In the genomic region with DNA sequence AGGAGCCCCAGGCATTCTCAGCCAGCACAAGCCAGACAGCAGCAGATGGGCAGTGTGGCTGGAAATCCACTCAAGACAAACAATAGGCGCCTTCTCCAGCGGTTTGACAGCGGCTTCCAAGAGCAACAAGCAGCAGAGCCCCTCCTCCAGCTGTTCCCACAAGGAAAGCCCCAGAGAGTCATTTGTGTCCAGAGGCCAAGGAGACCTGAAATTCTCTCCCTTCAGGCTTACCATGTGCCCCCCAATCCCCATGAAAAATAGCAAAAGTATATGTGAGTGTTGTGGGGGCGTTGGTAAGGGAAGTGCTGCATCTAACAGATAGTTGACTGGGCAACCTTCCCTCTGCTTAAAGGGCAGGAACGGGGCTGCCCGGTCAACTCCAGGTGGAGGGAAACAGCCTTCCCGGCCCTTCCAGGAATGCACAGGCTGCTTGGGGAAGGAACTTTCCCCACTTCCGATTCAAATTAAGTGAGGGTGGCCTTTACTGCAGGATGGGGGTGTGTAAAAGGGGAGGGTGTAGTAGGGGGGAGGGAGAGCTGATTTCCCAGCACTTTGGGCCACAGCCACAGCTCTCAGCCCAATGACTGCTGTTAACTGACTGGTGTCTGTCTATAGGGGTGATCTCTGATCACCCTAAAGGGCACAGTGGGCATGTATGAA, we compare ENCODE assay signal across 9 mouse cellular contexts. TPM values are rescaled to one million over a fixed set of nuclear protein-coding genes. Genes with fewer than 3 reads are reported as not detected.
DNase-seq lines count a peak whose midpoint lies in the region; ATAC-seq and TF ChIP-seq lines count a peak whose summit lies in the region.
"Had no signal": no experiment of that assay in that cellular context is flagged by ENCODE, and none has a peak within 500 bp of the region (broad histone marks: within the 10 kb centered on the region; RNA-seq: fewer than 3 reads in every experiment).

No protein-coding gene starts in this region.

- no peaks in the 10 kb centered on the region for H3K36me3 ChIP-seq in limb, embryonic 11.5 days (ENCODE audit: control insufficient read depth, insufficient read depth, low read length)
- H3K36me3 ChIP-seq: liver, embryonic 13.5 days had no signal

- H3K4me2 ChIP-seq in limb, embryonic 11.5 days (ENCODE audit: low read depth, severe bottlenecking) = peak overlapping the region; percentile 35

- 2% methylated on average over 8 of the region's 8 CpGs for WGBS in limb, embryonic 11.5 days
- WGBS in olfactory bulb, adult 2 months = 46% methylated on average over 8 of the region's 8 CpGs

- no peaks in the 10 kb centered on the region for H3K9me3 ChIP-seq in limb, embryonic 11.5 days (ENCODE audit: control insufficient read depth, low read length)
- H3K9me3 ChIP-seq: liver, embryonic 13.5 days had no signal

- H3K4me3 ChIP-seq in limb, embryonic 11.5 days (ENCODE audit: low read depth, low read length) = no peak overlapping the region
- H3K4me3 ChIP-seq in olfactory bulb, adult 2 months (ENCODE audit: insufficient read depth, low read depth, low read length) = peak overlapping the region; percentile 93; the same call in 1 of the 2 replicates

- peak; percentile 10 for DNase-seq in ovary, postnatal 36 days (ENCODE audit: low spot score)
- DNase-seq in ovary, adult 18-20 months (ENCODE audit: low spot score) = no peak
- DNase-seq in heart, adult 9 months (ENCODE audit: low spot score in 2 of 2) = peak; percentile 78 to 83
- DNase-seq in limb, embryonic 11.5 days (ENCODE audit: low spot score) = peak; percentile 60
- DNase-seq in cerebellum, adult 9-10 months = no peak
- DNase-seq in natural killer cell, adult 2 months (ENCODE audit: low spot score in 2 of 2) = no peak
- DNase-seq in layer of hippocampus, postnatal 25 days (ENCODE audit: extremely low spot score in 1 of 2, low spot score in 1 of 2) = no peak
- DNase-seq: liver, embryonic 13.5 days had no signal

- no peak for TF ChIP-seq CTCF in olfactory bulb, adult 2 months (IDR thresholded peaks at IDR 0.05; ENCODE audit: insufficient read depth, low read depth, low read length)

- H3K27ac ChIP-seq in limb, embryonic 11.5 days (replicated peaks; ENCODE audit: low read depth, low read length) = peak overlapping the region; percentile 84
- H3K27ac ChIP-seq in olfactory bulb, adult 2 months (ENCODE audit: insufficient read depth, low read depth, low read length) = no peak overlapping the region
- H3K27ac ChIP-seq: liver, embryonic 13.5 days had no signal

- 0 out of 2 replicates have a peak overlapping the region, but pooled peaks have one; percentile 9 for H3K9ac ChIP-seq in limb, embryonic 11.5 days (ENCODE audit: low read length)
- H3K9ac ChIP-seq: liver, embryonic 13.5 days had no signal

- ATAC-seq in limb, embryonic 11.5 days (ENCODE audit: insufficient number of reproducible peaks, low FRiP score, low TSS enrichment, low read depth) = peak; percentile 56

- H3K4me1 ChIP-seq in limb, embryonic 11.5 days (ENCODE audit: control insufficient read depth, insufficient read depth, low read length) = peaks cover 14% of the 10 kb centered on the region
- peaks cover 43% of the 10 kb centered on the region for H3K4me1 ChIP-seq in olfactory bulb, adult 2 months (ENCODE audit: control insufficient read depth, insufficient read depth, low read length)

- no peak for TF ChIP-seq POLR2A in olfactory bulb, adult 2 months (IDR thresholded peaks at IDR 0.05; ENCODE audit: insufficient read depth, low read depth, low read length)

- 0 out of 2 replicates have a peak, but pooled peaks cover 2% of the 10 kb centered on the region for H3K27me3 ChIP-seq in limb, embryonic 11.5 days (ENCODE audit: control insufficient read depth, insufficient read depth, low read length)

RNA-seq across cellular contexts. Expression of a gene that starts 0.9 kb away (rescaled TPM):
- polyA plus RNA-seq in limb, embryonic 11.5 days (2014; fragmentation: Nextera tagmentation; extraction: Ambion mirVana) = 30.0 and 31.2 TPM in 2 replicates
- polyA plus RNA-seq in olfactory bulb, adult 2 months (2012; ENCODE audit: insufficient read depth, insufficient read length, low replicate concordance, missing spikeins) = not detected in 2 replicates
- total RNA-seq in layer of hippocampus, postnatal 25 days (2021) = 10 to 100 TPM; 24.9 to 30.7 TPM

Comparison
In these comparisons a context has a peak if more than half of its experiments do, and no peak if none do; other contexts are left out.
1. DNase-seq: peak in ovary, postnatal 36 days (single experiment), heart, adult 9 months (2 of 2) and limb, embryonic 11.5 days (single experiment); none in ovary, adult 18-20 months (single experiment), cerebellum, adult 9-10 months (single experiment), natural killer cell, adult 2 months (0 of 2) and layer of hippocampus, postnatal 25 days (0 of 2).